Mouse (Mus musculus) myocyte (in vitro differentiated cells): Measurements from ENCODE around the gene Taar7e.

Source experiments
- CEBPB ChIP-seq: IDR thresholded peaks from 2 replicates; pipeline ENCODE4 v1.6.1; 2011; ENCODE audit warnings: mild to moderate bottlenecking, moderate library complexity; ENCODE audit not compliant: poor library complexity, insufficient read depth, severe bottlenecking
- E2F4 ChIP-seq: IDR thresholded peaks from one replicate; pipeline ENCODE4 v1.6.1; 2011; ENCODE audit warnings: mild to moderate bottlenecking, control low read depth, moderate library complexity; ENCODE audit not compliant: insufficient read depth
- MAX ChIP-seq: IDR thresholded peaks from one replicate; pipeline ENCODE4 v1.6.1; 2011; ENCODE audit warnings: low read depth, mild to moderate bottlenecking, control low read depth
- MYOD1 ChIP-seq, 3 experiments: IDR thresholded peaks; one replicate each; pipeline ENCODE4 v1.6.1; 2011; ENCODE audit warnings: control low read depth in 2 of 3, low read depth in 2 of 3, mild to moderate bottlenecking in 2 of 3, moderate library complexity in 1 of 3; ENCODE audit not compliant: insufficient read length in 2 of 3, control insufficient read depth in 1 of 3
- MYOG ChIP-seq, 3 experiments: IDR thresholded peaks; one replicate each; pipeline ENCODE4 v1.6.1; 2011; ENCODE audit warnings: control low read depth in 2 of 3, low read depth in 2 of 3, mild to moderate bottlenecking in 2 of 3; ENCODE audit not compliant: insufficient read length in 2 of 3, control insufficient read depth in 1 of 3, insufficient read depth in 1 of 3
- POLR2A ChIP-seq: IDR thresholded peaks from one replicate; pipeline ENCODE4 v1.6.1; 2011; ENCODE audit warnings: low read depth, mild to moderate bottlenecking, control low read depth, moderate library complexity; ENCODE audit not compliant: insufficient read length
- POLR2AphosphoS2 ChIP-seq: IDR thresholded peaks from one replicate; pipeline ENCODE4 v1.6.1; 2011; ENCODE audit warnings: low read depth, control low read depth; ENCODE audit not compliant: insufficient read length
- REST ChIP-seq: IDR thresholded peaks from one replicate; pipeline ENCODE4 v1.6.1; 2011; ENCODE audit warnings: mild to moderate bottlenecking, control low read depth, moderate library complexity; ENCODE audit not compliant: insufficient read depth, insufficient read length
- SRF ChIP-seq: IDR thresholded peaks from one replicate; pipeline ENCODE4 v1.6.1; 2011; ENCODE audit warnings: low read depth; ENCODE audit not compliant: control insufficient read depth, insufficient read length
- TCF12 ChIP-seq: IDR thresholded peaks from one replicate; pipeline ENCODE4 v1.6.1; 2011; ENCODE audit warnings: mild to moderate bottlenecking, control low read depth; ENCODE audit not compliant: poor library complexity, insufficient read depth, severe bottlenecking
- TCF3 ChIP-seq: IDR thresholded peaks from one replicate; pipeline ENCODE4 v1.6.1; 2011; ENCODE audit warnings: low read depth, control low read depth; ENCODE audit not compliant: insufficient read length
- USF1 ChIP-seq: IDR thresholded peaks from one replicate; pipeline ENCODE4 v1.6.1; 2011; ENCODE audit warnings: low read depth, mild to moderate bottlenecking, control low read depth, moderate library complexity

DNA sequence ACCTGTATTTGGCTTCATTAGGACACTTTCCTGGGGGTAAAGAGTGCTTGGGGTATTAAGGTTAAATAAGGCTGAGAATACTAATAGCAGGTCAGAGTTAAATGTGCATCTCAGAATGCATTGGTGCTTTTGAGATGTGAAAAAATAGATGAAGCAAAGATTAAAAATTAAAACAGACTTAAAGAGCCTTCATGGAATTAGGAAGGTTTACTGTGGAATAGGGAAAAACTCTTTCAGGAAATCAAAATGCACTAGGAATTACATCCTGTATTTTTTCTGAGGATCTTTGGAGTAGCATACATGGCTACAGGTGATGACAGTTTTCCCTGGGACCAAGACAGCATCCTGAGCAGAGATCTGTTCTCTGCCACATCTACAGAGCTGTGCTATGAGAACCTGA is 10.5 kb upstream of the Taar7e start, which contains the start of gene Taar7d:
- TF ChIP-seq POLR2A, result no peak
- no peak for TF ChIP-seq TCF12
- TF ChIP-seq E2F4, result no peak
- TF ChIP-seq MYOD1 (IDR thresholded peaks at IDR 0.05; ENCODE audit: control insufficient read depth in 1 of 3, insufficient read length in 2 of 3, low read depth in 2 of 3), result no peak
- no peak for TF ChIP-seq SRF
- no peak for TF ChIP-seq POLR2AphosphoS2
- no peak for TF ChIP-seq USF1
- TF ChIP-seq REST, result no peak
- TF ChIP-seq MYOG (IDR thresholded peaks at IDR 0.05; ENCODE audit: control insufficient read depth in 1 of 3, insufficient read depth in 1 of 3, insufficient read length in 2 of 3, low read depth in 2 of 3), result no peak
- TF ChIP-seq MAX, result no peak
- no peak for TF ChIP-seq CEBPB
- no peak for TF ChIP-seq TCF3
